Mouse (Mus musculus) megakaryocyte, embryonic 14.5 days (primary cell): ENCODE measurements at regions not wholly inside any gene's neighbourhood (a gene's known extent, or its start where the extent isn't known, plus 50 kb on each side); places are given as distances from the start of the nearest gene placed in this dataset.

Source experiments
- FLI1 ChIP-seq: IDR thresholded peaks from 2 replicates; pipeline ENCODE4 v1.6.1; 2012; ENCODE audit warnings: low read length, inconsistent platforms, mixed read lengths
- GATA1 ChIP-seq: IDR thresholded peaks from 3 replicates; pipeline ENCODE4 v1.6.1; 2012; ENCODE audit warnings: mixed read lengths, low read length, inconsistent platforms, borderline replicate concordance

DNA sequence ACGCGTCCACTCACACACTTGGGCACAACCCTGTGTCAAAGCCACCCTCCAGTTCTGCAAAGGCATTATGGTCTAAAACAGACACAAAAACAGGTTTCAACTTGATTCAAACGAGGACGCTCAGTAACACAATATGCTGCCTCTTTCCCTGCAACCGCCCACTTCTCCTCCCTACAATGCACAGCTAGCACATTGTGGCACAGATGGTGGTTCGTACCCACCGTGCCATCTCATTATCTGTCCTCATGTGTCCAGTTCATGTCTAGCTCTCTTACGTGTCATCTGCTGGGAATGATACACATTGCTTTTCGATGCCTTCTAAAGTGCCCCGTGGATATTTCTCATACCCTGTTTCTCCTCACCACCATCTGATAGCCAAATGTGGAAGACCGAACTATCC lies 154.4 kb upstream of the Lnx1 start:
- TF ChIP-seq GATA1 (no peak), FLI1 (no peak)
